Mouse (Mus musculus) liver, adult 2 months (tissue): ENCODE measurements around the gene Gm3453.
"Not testable (repeated sequence)": the region's sequence is repeated elsewhere in the genome, so short reads cannot be mapped to it uniquely, and the experiment has no call there.

Experiments used
- CTCF ChIP-seq: fragments of 200-500 bp; IDR thresholded peaks from 2 replicates; pipeline ENCODE4 v1.5.1; 2011; ENCODE audit warnings: low read depth, low read length, control low read depth
- POLR2A ChIP-seq: fragments of 200-500 bp; IDR thresholded peaks from 2 replicates; pipeline ENCODE4 v1.6.1; 2011; ENCODE audit warnings: low read length, control low read depth; ENCODE audit not compliant: insufficient read depth; ENCODE audit errors: extremely low read depth

DNA sequence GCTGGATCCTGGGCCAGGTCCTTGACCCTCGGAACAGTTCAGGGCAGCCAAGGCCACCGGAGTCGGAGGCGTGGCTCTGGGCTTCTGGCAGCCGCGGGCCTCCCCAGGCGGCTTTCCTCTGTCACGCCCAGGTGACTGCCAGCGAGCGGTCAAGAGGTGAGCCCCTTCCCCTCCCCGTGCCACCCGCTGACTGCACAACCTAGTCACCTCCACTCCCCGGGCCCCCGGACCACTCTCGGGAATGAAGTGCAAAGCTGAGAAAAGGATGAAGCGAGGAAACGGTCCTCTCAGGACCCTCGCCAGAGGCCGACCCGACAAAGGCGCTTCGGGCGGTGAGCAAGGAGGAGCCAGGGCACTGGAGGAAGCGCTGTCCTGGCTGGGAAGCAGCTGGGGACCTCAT is 17.8 kb downstream of the Gm3453 start:
- not testable (repeated sequence) for TF ChIP-seq CTCF, POLR2A
